Mouse (Mus musculus): ENCODE results near the gene Chrna5.

DNA sequence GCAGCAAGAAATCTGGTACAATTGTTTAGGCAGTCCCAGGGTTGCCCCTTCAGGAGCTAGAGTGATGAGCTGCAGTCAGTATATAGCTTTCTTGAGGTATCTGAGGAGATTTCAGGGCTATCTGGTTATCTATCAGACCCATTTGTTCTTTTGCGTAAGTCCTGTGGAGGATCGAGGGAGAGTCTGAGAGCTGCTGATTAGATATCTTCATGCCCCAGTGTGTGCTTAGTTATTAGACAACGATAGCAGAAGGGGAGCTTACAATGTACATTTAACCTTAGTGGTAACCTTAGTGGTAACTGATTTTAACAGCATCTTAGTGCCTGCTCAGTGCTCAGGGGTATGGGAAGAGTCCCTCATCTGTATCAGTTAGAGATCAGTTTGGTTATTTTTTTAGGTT lies 15.0 kb downstream of the Chrna5 start:
- TF ChIP-seq CTCF (IDR thresholded peaks at IDR 0.05; ENCODE audit: borderline replicate concordance, insufficient read depth, low read length) = no peak
- TF ChIP-seq POLR2A (IDR thresholded peaks at IDR 0.05; ENCODE audit: low read depth, low read length) = no peak

Measured in embryonic fibroblast, embryonic 13.5 days (primary cell).